In the genomic region with DNA sequence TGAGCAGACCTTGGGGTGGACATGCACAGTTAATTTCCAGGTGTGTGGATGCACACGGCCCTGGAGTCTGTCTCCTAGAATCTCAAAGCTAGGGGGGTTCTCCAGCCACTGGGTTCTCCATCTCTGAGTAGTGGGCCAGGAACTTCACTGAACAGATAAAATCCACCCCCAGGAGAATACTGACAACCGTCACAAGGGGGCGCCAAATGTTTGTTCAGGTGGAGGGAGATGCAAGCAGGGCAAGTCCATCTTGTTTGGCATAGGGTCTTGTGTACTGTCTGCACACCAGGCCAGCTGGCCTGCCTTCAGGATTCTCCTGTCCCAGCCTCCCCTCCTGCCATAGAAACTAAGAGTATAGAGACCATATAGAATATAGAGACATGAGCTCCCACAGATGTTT, we compare ENCODE assay signal across 8 mouse cellular contexts. TPM values are rescaled to one million over a fixed set of nuclear protein-coding genes. Genes with fewer than 3 reads are reported as not detected.
DNase-seq lines count a peak whose midpoint lies in the region; ATAC-seq and TF ChIP-seq lines count a peak whose summit lies in the region.

No protein-coding gene starts in this region.

- no peak overlapping the region for H3K4me3 ChIP-seq in midbrain, embryonic 11.5 days (ENCODE audit: low read depth, low read length)
- no peak overlapping the region for H3K4me3 ChIP-seq in midbrain, embryonic 13.5 days (replicated peaks)
- no peak overlapping the region for H3K4me3 ChIP-seq in kidney, embryonic 14.5 days (ENCODE audit: low read length)

- H3K9ac ChIP-seq in midbrain, embryonic 11.5 days (ENCODE audit: low read length), result no peak overlapping the region
- no peak overlapping the region for H3K9ac ChIP-seq in midbrain, embryonic 13.5 days (replicated peaks)
- H3K9ac ChIP-seq in kidney, embryonic 14.5 days (ENCODE audit: low read depth, low read length), result no peak overlapping the region

- no peaks in the 10 kb centered on the region for H3K9me3 ChIP-seq in midbrain, embryonic 11.5 days (ENCODE audit: control insufficient read depth, low read length)
- no peaks in the 10 kb centered on the region for H3K9me3 ChIP-seq in midbrain, embryonic 13.5 days
- no peaks in the 10 kb centered on the region for H3K9me3 ChIP-seq in kidney, embryonic 14.5 days (ENCODE audit: control insufficient read depth, low read length)

- no peaks in the 10 kb centered on the region for H3K4me1 ChIP-seq in midbrain, embryonic 11.5 days (ENCODE audit: control insufficient read depth, insufficient read depth, low read length)
- H3K4me1 ChIP-seq in midbrain, embryonic 13.5 days (replicated peaks), result no peaks in the 10 kb centered on the region
- H3K4me1 ChIP-seq in kidney, embryonic 14.5 days (ENCODE audit: control insufficient read depth, insufficient read depth, low read length), result no peaks in the 10 kb centered on the region

- no peaks in the 10 kb centered on the region for H3K36me3 ChIP-seq in midbrain, embryonic 11.5 days (ENCODE audit: control insufficient read depth, insufficient read depth, low read length)
- no peaks in the 10 kb centered on the region for H3K36me3 ChIP-seq in midbrain, embryonic 13.5 days
- no peaks in the 10 kb centered on the region for H3K36me3 ChIP-seq in kidney, embryonic 14.5 days (ENCODE audit: control insufficient read depth, insufficient read depth, low read length)

- no peaks in the 10 kb centered on the region for H3K27me3 ChIP-seq in midbrain, embryonic 11.5 days (ENCODE audit: control insufficient read depth, insufficient read depth, low read length)
- H3K27me3 ChIP-seq in midbrain, embryonic 13.5 days, result 0 out of 2 replicates have a peak, but pooled peaks cover 3% of the 10 kb centered on the region
- H3K27me3 ChIP-seq in kidney, embryonic 14.5 days (ENCODE audit: control insufficient read depth, insufficient read depth, low read length), result no peaks in the 10 kb centered on the region

- WGBS in midbrain, embryonic 11.5 days, result 23% methylated on average over 3 of the region's 3 CpGs
- WGBS in midbrain, embryonic 13.5 days, result 20% methylated on average over 3 of the region's 3 CpGs
- 16% methylated on average over 3 of the region's 3 CpGs for WGBS in kidney, embryonic 14.5 days

- TF ChIP-seq CTCF in brain, embryonic 14.5 days (IDR thresholded peaks at IDR 0.05; ENCODE audit: borderline replicate concordance, extremely low read depth, insufficient read depth, insufficient read length), result peak; percentile 73

- no peak for TF ChIP-seq POLR2A in brain, embryonic 14.5 days (IDR thresholded peaks at IDR 0.05; ENCODE audit: borderline replicate concordance, extremely low read depth, insufficient read depth, insufficient read length, poor library complexity, severe bottlenecking)

- H3K27ac ChIP-seq in midbrain, embryonic 11.5 days (ENCODE audit: low read depth, low read length), result no peak overlapping the region
- no peak overlapping the region for H3K27ac ChIP-seq in midbrain, embryonic 13.5 days
- no peak overlapping the region for H3K27ac ChIP-seq in kidney, embryonic 14.5 days (ENCODE audit: low read depth, low read length)

- ATAC-seq in midbrain, embryonic 11.5 days (ENCODE audit: low FRiP score), result no peak
- ATAC-seq in midbrain, embryonic 13.5 days, result no peak
- 0 out of 2 replicates have a peak, but pooled peaks have one; percentile 16 for ATAC-seq in kidney, embryonic 14.5 days (ENCODE audit: low FRiP score, low TSS enrichment)
- peak; percentile 66; the same call in 1 of the 2 replicates for ATAC-seq in megakaryocyte, adult 5-6 weeks (ENCODE audit: poor library complexity, severe bottlenecking)

- DNase-seq in cerebellum, postnatal 10 days, result peak; percentile 88 to 91
- no peak for DNase-seq in cerebellum, adult 11 months
- peak; percentile 95 for DNase-seq in midbrain, embryonic 11.5 days (ENCODE audit: low spot score, missing footprints)
- DNase-seq in brain, embryonic 14.5 days (ENCODE audit: low read depth), result peak; percentile 65
- DNase-seq in testis, postnatal 10 days (ENCODE audit: low spot score), result peak; percentile 86

- H3K4me2 ChIP-seq in midbrain, embryonic 11.5 days, result no peak overlapping the region
- H3K4me2 ChIP-seq in midbrain, embryonic 13.5 days (replicated peaks), result no peak overlapping the region
- no peak overlapping the region for H3K4me2 ChIP-seq in kidney, embryonic 14.5 days (replicated peaks; ENCODE audit: low read depth, low read length)

RNA-seq across cellular contexts. Expression of a gene that starts 32.6 kb away (rescaled TPM):
- 0.26 TPM in 1 of 2 replicates, not detected in the other for polyA plus RNA-seq in midbrain, embryonic 11.5 days (2014; fragmentation: Nextera tagmentation; extraction: Ambion mirVana)
- polyA plus RNA-seq in midbrain, embryonic 13.5 days (2015; fragmentation: Nextera tagmentation; extraction: Ambion mirVana), result 0.39 and 0.46 TPM in 2 replicates
- polyA plus RNA-seq in brain, embryonic 14.5 days (2012; rRNA removed), result 1.5 and 1.7 TPM in 2 replicates
- polyA plus RNA-seq in kidney, embryonic 14.5 days (2014; fragmentation: Nextera tagmentation; extraction: Ambion mirVana), result 12.8 and 18.6 TPM in 2 replicates
- total RNA-seq in megakaryocyte, adult 5-6 weeks (2015), result 1.5 TPM in 2 replicates
- 0.94 and 1.8 TPM in 2 replicates for total RNA-seq in megakaryocyte, adult 5-6 weeks (2017)

RNA-seq across cellular contexts. Expression of a gene that starts 57.8 kb away (rescaled TPM):
- 5.8 and 6.7 TPM in 2 replicates for polyA plus RNA-seq in midbrain, embryonic 11.5 days (2014; fragmentation: Nextera tagmentation; extraction: Ambion mirVana)
- polyA plus RNA-seq in midbrain, embryonic 13.5 days (2015; fragmentation: Nextera tagmentation; extraction: Ambion mirVana), result 5.1 and 6.1 TPM in 2 replicates
- 13.6 and 16.6 TPM in 2 replicates for polyA plus RNA-seq in brain, embryonic 14.5 days (2012; rRNA removed)
- polyA plus RNA-seq in kidney, embryonic 14.5 days (2014; fragmentation: Nextera tagmentation; extraction: Ambion mirVana), result 5.6 and 5.8 TPM in 2 replicates
- 0.16 and 0.22 TPM in 2 replicates for total RNA-seq in megakaryocyte, adult 5-6 weeks (2015)
- 0.11 and 0.69 TPM in 2 replicates for total RNA-seq in megakaryocyte, adult 5-6 weeks (2017)

Comparison
In these comparisons a context has a peak if more than half of its experiments do, and no peak if none do; other contexts are left out.
1. ATAC-seq: peak in kidney, embryonic 14.5 days (single experiment) and megakaryocyte, adult 5-6 weeks (single experiment); none in midbrain, embryonic 11.5 days (single experiment) and midbrain, embryonic 13.5 days (single experiment).